In genomic region chr10:97035371-97035786, GRCm38 (mm10) we compare ENCODE assay signal across 9 mouse cellular contexts.
DNase-seq lines count a peak whose midpoint lies in the region; ATAC-seq and TF ChIP-seq lines count a peak whose summit lies in the region.
"Had no signal": no experiment of that assay in that cellular context is flagged by ENCODE, and none has a peak within 500 bp of the region (broad histone marks: within the 10 kb centered on the region; RNA-seq: fewer than 3 reads in every experiment).

No protein-coding gene starts in this region.

- H3K36me3 ChIP-seq in lung, embryonic 15.5 days = no peaks in the 10 kb centered on the region
- H3K36me3 ChIP-seq in midbrain, postnatal 0 days (ENCODE audit: insufficient read depth, low read length) = no peaks in the 10 kb centered on the region
- H3K36me3 ChIP-seq in forebrain, embryonic 10.5 days (replicated peaks) = no peaks in the 10 kb centered on the region

- no peak for TF ChIP-seq CTCF in midbrain, postnatal 0 days (IDR thresholded peaks at IDR 0.05)

- H3K4me3 ChIP-seq in lung, embryonic 15.5 days = no peak overlapping the region
- H3K4me3 ChIP-seq in midbrain, postnatal 0 days (ENCODE audit: low read depth, low read length) = no peak overlapping the region
- H3K4me3 ChIP-seq in forebrain, embryonic 10.5 days = no peak overlapping the region

- H3K9me3 ChIP-seq in lung, embryonic 15.5 days = no peaks in the 10 kb centered on the region
- H3K9me3 ChIP-seq in midbrain, postnatal 0 days (ENCODE audit: low read length) = no peaks in the 10 kb centered on the region
- no peaks in the 10 kb centered on the region for H3K9me3 ChIP-seq in forebrain, embryonic 10.5 days

- H3K27ac ChIP-seq in lung, embryonic 15.5 days = no peak overlapping the region
- H3K27ac ChIP-seq in midbrain, postnatal 0 days (ENCODE audit: low read depth, low read length) = no peak overlapping the region
- no peak overlapping the region for H3K27ac ChIP-seq in forebrain, embryonic 10.5 days

- no peak for ATAC-seq in lung, embryonic 15.5 days (ENCODE audit: borderline replicate concordance, extremely low read depth, low FRiP score, low TSS enrichment)
- ATAC-seq in midbrain, postnatal 0 days (ENCODE audit: low FRiP score) = no peak

- H3K27me3 ChIP-seq in lung, embryonic 15.5 days = no peaks in the 10 kb centered on the region
- no peaks in the 10 kb centered on the region for H3K27me3 ChIP-seq in midbrain, postnatal 0 days (ENCODE audit: insufficient read depth, low read length)
- H3K27me3 ChIP-seq in forebrain, embryonic 10.5 days (ENCODE audit: poor library complexity, severe bottlenecking) = no peaks in the 10 kb centered on the region

- no peak overlapping the region for H3K9ac ChIP-seq in lung, embryonic 15.5 days
- H3K9ac ChIP-seq in midbrain, postnatal 0 days (replicated peaks; ENCODE audit: low read length, poor library complexity, severe bottlenecking) = no peak overlapping the region

- 35% methylated on average over 12 of the region's 12 CpGs for WGBS in lung, embryonic 15.5 days
- 69% methylated on average over 12 of the region's 12 CpGs for WGBS in midbrain, postnatal 0 days
- WGBS in forebrain, embryonic 10.5 days = 85% methylated on average over 12 of the region's 12 CpGs

- peaks cover 4% of the 10 kb centered on the region; the same call in 1 of the 2 replicates for H3K4me1 ChIP-seq in lung, embryonic 15.5 days
- no peaks in the 10 kb centered on the region for H3K4me1 ChIP-seq in midbrain, postnatal 0 days (ENCODE audit: insufficient read depth, low read length)
- H3K4me1 ChIP-seq in forebrain, embryonic 10.5 days = peaks cover 5% of the 10 kb centered on the region; the same call in 1 of the 2 replicates

- DNase-seq in adrenal gland, postnatal 14 days = peak; percentile 24
- no peak for DNase-seq in adrenal gland, postnatal 25 days
- DNase-seq in lung, postnatal 25 days (ENCODE audit: low spot score) = no peak
- DNase-seq in cerebellum, postnatal 36 days = peak; percentile 45 to 49
- DNase-seq in midbrain, postnatal 0 days (ENCODE audit: low spot score) = peak; percentile 52
- DNase-seq in forebrain, embryonic 10.5 days (ENCODE audit: extremely low spot score, low spot score) = no peak
- DNase-seq in thymus, postnatal 0 days (ENCODE audit: low spot score) = no peak
- DNase-seq: kidney, postnatal 25 days had no signal

- peak overlapping the region; percentile 32 for H3K4me2 ChIP-seq in lung, embryonic 15.5 days
- H3K4me2 ChIP-seq in midbrain, postnatal 0 days (ENCODE audit: low read depth, low read length, poor library complexity, severe bottlenecking) = no peak overlapping the region

Comparison
In these comparisons a context has a peak if more than half of its experiments do, and no peak if none do; other contexts are left out.
1. DNase-seq: peak in adrenal gland, postnatal 14 days (single experiment), cerebellum, postnatal 36 days (2 of 2) and midbrain, postnatal 0 days (single experiment); none in adrenal gland, postnatal 25 days (single experiment), lung, postnatal 25 days (single experiment), forebrain, embryonic 10.5 days (single experiment) and thymus, postnatal 0 days (single experiment).